Mouse (Mus musculus): ENCODE measurements at regions not wholly inside any gene's neighbourhood (a gene's known extent, or its start where the extent isn't known, plus 50 kb on each side); places are given as distances from the start of the nearest gene placed in this dataset.

DNA sequence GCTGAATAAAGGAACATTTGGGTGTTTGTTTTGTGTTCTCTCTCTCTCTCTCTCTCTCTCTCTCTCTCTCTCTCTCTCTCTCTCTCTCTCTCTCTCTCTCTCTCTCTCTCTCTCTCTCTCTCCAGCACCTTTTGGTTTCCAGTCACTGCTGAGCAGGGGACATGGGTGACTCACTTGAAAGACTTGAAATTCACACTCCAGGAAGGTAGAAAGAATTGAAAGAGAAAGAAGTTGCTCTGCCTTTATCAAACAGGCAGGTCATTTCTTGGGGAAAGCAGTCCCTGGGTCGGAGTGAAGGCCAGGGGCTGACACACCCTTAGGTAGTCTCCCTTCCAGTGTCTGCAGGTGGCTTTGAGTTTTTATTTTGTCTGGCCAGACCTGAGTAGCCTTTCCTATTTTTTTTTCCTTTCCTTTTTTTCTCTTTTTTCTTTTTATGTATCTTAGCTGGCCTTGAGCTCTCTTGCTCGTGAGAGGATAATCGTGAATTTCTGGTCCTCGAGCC lies 281.3 kb downstream of the Klf5 start:
- no peak for TF ChIP-seq ZNF384 (IDR thresholded peaks at IDR 0.05; ENCODE audit: low read depth, low read length)
- TF ChIP-seq ZC3H11A (IDR thresholded peaks at IDR 0.05; ENCODE audit: borderline replicate concordance, low read depth, low read length), result no peak
- TF ChIP-seq HCFC1 (IDR thresholded peaks at IDR 0.05; ENCODE audit: borderline replicate concordance, insufficient read depth, low read length), result no peak
- TF ChIP-seq CHD2 (IDR thresholded peaks at IDR 0.05; ENCODE audit: low read depth, low read length), result no peak
- no peak for TF ChIP-seq MAFK (IDR thresholded peaks at IDR 0.05; ENCODE audit: insufficient read depth, low read depth, low read length)

Measured in ES-E14 (cell line).